Mouse (Mus musculus) embryonic stem cell, embryonic (primary cell): ENCODE results near the gene Hcls1.

Source experiments
- CTCF ChIA-PET, 4 experiments: fragments of 300-600 bp in 2 of 4; fragments of 350-600 bp in 2 of 4; sonication (Branson Sonifier 250); formaldehyde crosslinking; loops; one replicate each; lab custom pipeline; 2022; ENCODE audit warnings: inconsistent platforms in 2 of 4; lab: Charles Lee
- POLR2A ChIA-PET, 4 experiments: fragments of 300-600 bp in 2 of 4; fragments of 350-600 bp in 2 of 4; sonication (Branson Sonifier 250); formaldehyde crosslinking; loops; one replicate each; lab custom pipeline; 2022; ENCODE audit warnings: antibody characterized with exemption in 4 of 4, inconsistent platforms in 1 of 4; lab: Charles Lee

The Hcls1 gene

DNA sequence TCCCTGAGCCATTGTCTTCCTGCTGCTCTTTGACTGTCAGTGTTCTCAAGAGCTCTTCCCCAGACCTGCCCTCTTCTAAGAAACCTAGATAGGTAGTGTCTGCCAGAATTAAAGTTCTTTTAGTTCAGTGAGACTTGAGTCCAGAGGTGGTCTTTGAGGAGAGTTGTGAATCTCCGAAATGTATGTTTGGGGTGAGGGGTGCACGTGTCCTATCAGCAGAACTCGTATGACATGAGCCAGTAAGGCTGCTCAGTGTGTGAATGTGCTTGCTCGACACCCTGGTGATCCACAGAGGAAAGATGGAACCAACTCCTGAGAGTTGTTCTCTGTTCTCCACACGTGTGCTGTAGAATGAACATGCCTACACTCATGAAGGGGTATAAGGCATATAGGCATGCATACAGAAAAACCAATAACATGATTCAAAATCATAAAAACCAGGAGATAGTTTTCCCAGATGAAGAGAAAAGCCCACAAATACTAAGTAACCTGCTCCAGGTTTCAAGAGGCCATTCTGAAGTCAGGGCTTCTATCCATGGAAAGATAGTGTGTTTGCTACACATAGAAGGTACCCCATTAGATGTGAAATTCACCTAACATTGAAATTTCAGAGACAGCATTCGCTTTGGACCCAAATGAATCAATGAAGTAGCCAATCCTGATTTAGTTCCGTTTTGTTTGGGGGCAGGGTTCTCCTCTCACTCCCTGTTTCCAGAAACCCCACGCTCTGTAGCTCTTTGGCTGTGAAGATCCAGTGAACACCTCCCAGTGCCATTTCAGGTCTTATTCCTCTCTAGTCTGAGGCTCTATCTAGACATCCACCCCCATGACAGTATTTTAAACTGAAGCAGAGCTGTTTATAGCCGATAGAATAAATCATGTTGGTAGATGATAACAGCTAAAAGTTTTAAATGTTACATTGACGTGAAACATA, 8.0 kb upstream of the Hcls1 start:
- CTCF ChIA-PET = no interaction called here
- POLR2A ChIA-PET = interaction anchor here in 2 of 4 experiments (0.7 to 1.3 kb wide), 4 partner anchors 15 to 106 kb away, joined by 3 to 7 read pairs (median 4); no protein-coding TSS in a partner anchor

DNA sequence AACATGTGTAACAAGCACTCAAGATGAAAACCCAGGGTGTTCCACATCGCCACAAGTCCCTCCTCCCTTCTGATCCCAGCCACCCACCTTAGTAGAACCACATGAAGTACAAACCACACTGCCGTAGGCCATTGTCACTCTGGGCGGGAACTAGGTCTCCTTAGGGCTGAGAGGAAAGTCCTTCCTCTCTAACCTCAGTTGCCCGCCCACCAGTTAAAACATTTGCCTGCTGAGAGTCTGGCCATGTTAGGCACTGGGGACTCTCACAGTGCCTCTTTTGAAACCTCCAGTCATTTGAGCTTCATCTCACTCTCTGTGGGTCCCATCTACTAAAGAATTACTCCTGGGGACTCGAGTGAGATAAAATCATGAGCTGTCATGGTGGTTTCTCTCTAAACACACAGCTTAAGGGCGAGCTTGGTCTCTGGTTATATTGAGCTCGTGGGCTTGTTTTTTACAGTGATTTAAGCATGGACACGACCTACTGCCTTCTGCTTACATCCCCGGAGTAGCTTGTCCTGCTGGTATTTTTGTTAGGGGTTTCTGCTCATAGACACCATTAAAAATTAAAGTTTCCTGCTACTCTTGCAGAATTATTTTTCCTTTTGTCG, 7.2 kb upstream of the Hcls1 start:
- ChIA-PET CTCF (no interaction called here), POLR2A (interaction anchor here in 1 of 4 experiments (0.6 to 1.5 kb wide), 3 partner anchors 9 to 50 kb away, joined by 3 to 5 read pairs (median 4); no protein-coding TSS in a partner anchor)

DNA sequence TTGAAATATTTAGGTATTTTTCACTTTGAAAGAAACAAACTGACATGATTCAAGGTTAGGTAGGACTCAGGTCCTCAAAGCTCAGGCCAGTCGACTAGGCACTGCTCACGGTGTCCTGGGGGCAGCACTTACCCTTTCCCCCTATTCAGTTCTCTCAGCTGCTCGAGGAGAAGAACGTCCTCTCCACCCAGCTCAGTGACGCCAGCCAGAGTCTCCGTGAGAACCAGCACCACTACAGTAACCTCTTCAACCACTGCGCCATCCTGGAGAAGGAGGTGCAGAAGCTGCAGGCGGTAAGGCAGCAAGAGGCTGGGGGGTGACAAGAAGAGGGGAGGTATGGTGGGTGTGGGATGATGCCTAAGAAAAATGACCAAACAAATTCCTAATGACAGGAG, 6.7 kb upstream of the Hcls1 start:
- POLR2A ChIA-PET = interaction anchor here in 1 of 4 experiments (0.6 to 1.5 kb wide), 3 partner anchors 9 to 50 kb away, joined by 3 to 5 read pairs (median 4); no protein-coding TSS in a partner anchor
- CTCF ChIA-PET = no interaction called here

DNA sequence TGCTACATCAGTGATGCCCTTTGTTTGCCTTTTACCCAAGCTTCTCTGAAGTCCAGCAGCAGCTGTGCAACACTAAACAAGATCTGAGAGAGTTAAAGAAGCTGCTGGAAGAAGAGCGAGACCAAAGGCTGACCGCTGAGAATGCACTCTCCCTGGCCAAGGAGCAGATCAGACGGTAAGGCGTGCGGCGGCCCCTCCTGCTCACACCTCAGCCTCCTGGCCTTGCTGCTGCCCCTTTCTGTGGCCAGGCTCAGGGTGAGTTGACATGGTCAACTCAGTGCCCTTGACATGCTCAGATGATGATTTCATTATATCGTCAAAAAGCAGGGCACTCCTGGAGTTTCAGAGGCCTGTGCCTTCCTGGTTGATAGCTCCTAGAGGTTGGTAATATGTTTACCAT, 5.6 kb upstream of the Hcls1 start:
- CTCF ChIA-PET = interaction anchor here in 1 of 4 experiments (0.6 kb wide), 1 partner anchor 137 kb away, joined by 4 read pairs; no protein-coding TSS in a partner anchor
- POLR2A ChIA-PET = no interaction called here

DNA sequence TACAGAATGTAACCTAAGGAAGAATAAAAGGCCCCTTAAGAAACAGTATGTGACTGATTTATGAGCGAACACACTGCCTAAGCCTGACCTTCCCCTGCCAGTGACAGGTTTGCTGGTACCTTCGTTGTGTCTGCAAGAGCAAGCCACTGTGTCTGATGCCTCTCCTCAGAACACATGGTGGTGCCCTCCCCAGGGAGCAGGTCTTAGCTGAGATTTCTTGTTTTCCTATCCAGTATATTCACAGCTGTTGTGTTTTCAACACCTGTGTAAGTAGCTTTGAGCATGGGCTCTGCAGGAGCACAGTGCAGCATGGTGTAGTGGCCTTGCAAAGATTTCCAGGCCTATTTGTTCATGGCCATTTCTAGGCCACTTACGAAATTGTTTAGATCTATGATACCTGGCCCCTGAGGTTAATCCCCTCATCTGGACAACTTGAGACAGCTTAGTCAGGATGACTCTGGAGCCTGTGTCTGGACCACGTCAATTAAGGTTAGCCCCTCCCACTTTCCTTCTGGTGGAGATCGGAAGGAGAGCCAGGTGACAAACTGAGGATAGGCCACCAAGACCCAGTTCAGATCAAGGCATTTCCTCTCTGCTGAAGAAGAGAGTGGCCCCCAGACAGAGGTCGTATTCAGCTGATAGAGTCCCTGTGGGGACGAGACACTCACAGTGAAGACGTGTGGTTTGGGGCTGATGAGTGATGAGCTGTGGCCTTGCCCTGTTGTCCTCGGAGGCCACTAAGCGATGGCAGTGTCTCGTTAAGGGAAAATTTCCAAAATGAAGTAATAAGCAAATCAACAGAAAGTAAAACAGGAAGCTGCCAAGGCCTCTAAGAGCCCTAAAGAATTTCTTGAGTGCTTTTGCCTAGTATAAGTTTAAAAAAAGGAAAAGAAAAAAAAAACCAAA, 4.3 kb upstream of the Hcls1 start:
- ChIA-PET POLR2A (interaction anchor here in 1 of 4 experiments (1.2 to 1.4 kb wide), 3 partner anchors 10 to 18 kb away, joined by 3 to 4 read pairs (median 4); no protein-coding TSS in a partner anchor), CTCF (interaction anchor here in 1 of 4 experiments (0.5 kb wide), 1 partner anchor 179 kb away, joined by 8 read pairs; no protein-coding TSS in a partner anchor)

GRCm38 (mm10) chr16:36931381-36931780, 3.4 kb upstream of the Hcls1 start:
- POLR2A ChIA-PET = interaction anchor here in 1 of 4 experiments (1.2 to 1.4 kb wide), 3 partner anchors 9 to 19 kb away, joined by 3 to 4 read pairs (median 4); no protein-coding TSS in a partner anchor
- CTCF ChIA-PET = interaction anchor here in 1 of 4 experiments (0.6 kb wide), 1 partner anchor 14 kb away, joined by 3 read pairs; no protein-coding TSS in a partner anchor

GRCm38 (mm10) chr16:36931976-36932375, 2.8 kb upstream of the Hcls1 start:
- POLR2A ChIA-PET = interaction anchor here in 1 of 4 experiments (1.3 kb wide), 1 partner anchor 15 kb away, joined by 3 read pairs; no protein-coding TSS in a partner anchor
- CTCF ChIA-PET = interaction anchor here in 1 of 4 experiments (0.6 kb wide), 1 partner anchor 14 kb away, joined by 3 read pairs; no protein-coding TSS in a partner anchor

GRCm38 (mm10) chr16:36932546-36932945, 2.2 kb upstream of the Hcls1 start:
- ChIA-PET CTCF (no interaction called here), POLR2A (no interaction called here)

- POLR2A ChIA-PET = interaction anchor here in 2 of 4 experiments (0.7 to 1.9 kb wide), 3 partner anchors 9 to 49 kb away, joined by 3 to 4 read pairs (median 4); no protein-coding TSS in a partner anchor
Measured at GRCm38 (mm10) chr16:36934131-36934840, 497 bp upstream of the Hcls1 start.

GRCm38 (mm10) chr16:36935814-36936213, 1.0 kb downstream of the Hcls1 start:
- POLR2A ChIA-PET = no interaction called here
- CTCF ChIA-PET = no interaction called here

More at GRCm38 (mm10) chr16:36934131-36934840, 497 bp upstream of the Hcls1 start:
- CTCF ChIA-PET = no interaction called here

DNA sequence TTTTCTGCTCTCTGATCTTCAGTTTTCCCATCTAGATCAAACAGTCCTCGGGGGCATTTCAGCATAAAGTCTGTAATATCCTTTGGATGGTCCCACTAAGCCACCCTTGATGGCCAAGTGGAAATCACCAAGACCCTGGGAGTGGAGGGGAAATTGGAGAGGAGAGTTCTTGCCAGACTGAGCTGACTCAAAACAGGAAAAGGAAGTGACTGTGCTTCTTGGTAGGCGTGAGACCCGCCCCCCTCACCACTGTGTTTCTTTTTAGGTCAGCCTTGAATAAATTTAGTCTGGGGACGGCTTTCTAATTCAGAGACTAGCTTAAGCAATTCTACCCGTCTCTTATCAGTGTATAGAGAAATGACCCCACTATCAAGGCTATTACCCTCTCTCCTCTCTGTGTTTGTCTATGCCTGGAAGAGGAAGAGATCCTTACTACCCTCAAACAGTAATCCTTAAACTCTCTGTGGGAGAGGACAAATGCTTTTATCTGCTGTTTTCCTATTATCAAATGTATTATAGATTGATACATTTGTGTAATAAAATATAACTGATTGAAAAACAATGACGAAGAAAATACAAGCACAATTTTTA, 6.4 kb downstream of the Hcls1 start:
- CTCF ChIA-PET = no interaction called here
- POLR2A ChIA-PET = interaction anchor here in 1 of 4 experiments (1.2 to 2.1 kb wide), 2 partner anchors 10 to 15 kb away, joined by 4 to 7 read pairs; no protein-coding TSS in a partner anchor

DNA sequence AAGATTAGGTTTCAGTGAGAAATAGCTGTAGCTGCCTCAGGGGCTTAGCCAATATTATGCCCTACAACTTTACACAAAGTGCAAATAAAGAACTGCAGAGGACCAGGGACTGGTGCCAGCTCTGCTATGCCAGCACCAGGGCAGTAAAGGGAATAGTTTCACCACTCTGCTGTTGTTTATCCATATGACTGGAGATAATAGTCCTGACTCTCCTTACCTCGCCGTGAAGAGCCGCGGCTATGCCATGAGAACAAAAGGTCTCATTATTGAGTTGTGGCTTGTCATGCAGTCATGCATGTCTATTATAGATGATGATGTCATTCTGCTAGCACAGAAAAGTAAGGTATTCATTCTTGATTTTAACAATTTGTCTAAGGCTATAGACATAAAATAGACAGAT, 7.1 kb downstream of the Hcls1 start:
- ChIA-PET POLR2A (interaction anchor here in 1 of 4 experiments (0.5 to 2.1 kb wide), 2 partner anchors 16 to 38 kb away, joined by 3 to 7 read pairs; no protein-coding TSS in a partner anchor), CTCF (no interaction called here)

- ChIA-PET CTCF (no interaction called here), POLR2A (interaction anchor here in 1 of 4 experiments (0.6 kb wide), 1 partner anchor 1040 kb away, joined by 3 read pairs; no protein-coding TSS in a partner anchor)
Measured at GRCm38 (mm10) chr16:36943591-36943990, 8.8 kb downstream of the Hcls1 start.

- ChIA-PET POLR2A (interaction anchor here (0.5 to 1.0 kb wide), 7 partner anchors 17 to 587 kb away, joined by 3 to 5 read pairs (median 3); partner anchors contain the start of genes Eaf2 (in 1 of the 4) and Golgb1 (in 1 of the 4)), CTCF (interaction anchor here in 1 of 4 experiments (0.5 to 1.2 kb wide), 2 partner anchors 9 to 99 kb away, joined by 3 to 4 read pairs; no protein-coding TSS in a partner anchor)
Measured at GRCm38 (mm10) chr16:36944895-36945424, 10.2 kb downstream of the Hcls1 start.

DNA sequence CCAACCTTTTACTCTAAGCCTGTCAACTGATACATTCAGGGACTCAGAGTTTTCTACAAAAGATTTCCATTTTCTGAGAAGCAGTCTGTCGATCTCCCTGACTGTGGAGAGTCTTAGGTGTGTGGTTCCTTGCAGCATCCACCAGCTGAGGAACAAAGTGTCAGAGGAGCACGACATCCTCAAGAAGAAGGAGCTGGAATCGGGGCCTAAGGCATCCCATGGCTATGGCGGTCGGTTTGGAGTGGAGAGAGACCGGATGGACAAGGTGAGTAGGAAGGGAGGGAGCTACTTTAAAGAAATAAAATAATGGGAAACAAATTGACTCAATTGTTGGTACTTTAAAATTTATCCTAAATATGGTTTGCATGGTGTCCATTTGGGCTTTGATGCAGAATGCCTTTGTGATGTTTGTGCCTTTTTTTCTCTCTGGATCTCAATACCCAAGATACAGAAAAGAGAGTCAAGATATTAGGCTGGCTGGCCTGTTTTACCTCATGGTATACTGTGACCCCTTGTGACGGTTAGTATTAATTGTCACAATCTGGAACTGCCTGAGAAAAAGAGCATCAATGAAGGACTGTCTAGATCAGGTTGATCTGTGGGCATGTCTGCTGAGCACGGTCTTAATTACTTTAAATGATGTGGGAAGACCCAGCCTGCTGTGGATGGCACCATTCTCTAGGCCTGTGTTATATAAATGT, 11.8 kb downstream of the Hcls1 start:
- ChIA-PET CTCF (interaction anchor here in 1 of 4 experiments (0.6 kb wide), 1 partner anchor 737 kb away, joined by 3 read pairs; no protein-coding TSS in a partner anchor), POLR2A (no interaction called here)
